Mouse (Mus musculus) embryonic facial prominence, embryonic 13.5 days (tissue): ENCODE results near the gene Olfr1369-ps1. TPM values are rescaled to one million over a fixed set of nuclear protein-coding genes. Genes with fewer than 3 reads are reported as not detected.

Source experiments
- polyA plus RNA-seq: library from polyadenylated mRNA; unstranded; fragments of >200 nt; fragmentation: Nextera tagmentation; extraction: Ambion mirVana; gene quantifications from 2 replicates; pipeline ENCODE4 v1.2.1, GENCODE M21; 2015

Olfr1369-ps1 gene
- polyA plus RNA-seq, 1 experiment from 2014 or later: 0.06 TPM

Other genes starting within 250 kb of the Olfr1369-ps1 start
- 0.25 TPM in 1 of 2 replicates, not detected in the other for gene Olfr1370, start 36.5 kb upstream of the Olfr1369-ps1 start, polyA plus RNA-seq
- not detected in 2 replicates for gene Olfr263, start 18.2 kb downstream of the Olfr1369-ps1 start, polyA plus RNA-seq
- not detected in 2 replicates for gene Olfr1368, start 34.4 kb downstream of the Olfr1369-ps1 start, polyA plus RNA-seq
- gene Trim27, start 68.0 kb downstream of the Olfr1369-ps1 start, polyA plus RNA-seq: 129 and 143 TPM in 2 replicates
- gene Gpx5, start 181.2 kb downstream of the Olfr1369-ps1 start, polyA plus RNA-seq: not detected in 2 replicates
- gene Gpx6, start 200.6 kb downstream of the Olfr1369-ps1 start, polyA plus RNA-seq: 0.38 and 0.39 TPM in 2 replicates
- not detected in 2 replicates for gene Olfr1367, start 235.4 kb downstream of the Olfr1369-ps1 start, polyA plus RNA-seq